Mouse (Mus musculus): ENCODE results near the gene Sema4d. TPM values are rescaled to one million over a fixed set of nuclear protein-coding genes. Genes with fewer than 3 reads are reported as not detected.

The Sema4d gene
- polyA plus RNA-seq, 1 experiment from 2014 or later = 3.8 TPM

DNA sequence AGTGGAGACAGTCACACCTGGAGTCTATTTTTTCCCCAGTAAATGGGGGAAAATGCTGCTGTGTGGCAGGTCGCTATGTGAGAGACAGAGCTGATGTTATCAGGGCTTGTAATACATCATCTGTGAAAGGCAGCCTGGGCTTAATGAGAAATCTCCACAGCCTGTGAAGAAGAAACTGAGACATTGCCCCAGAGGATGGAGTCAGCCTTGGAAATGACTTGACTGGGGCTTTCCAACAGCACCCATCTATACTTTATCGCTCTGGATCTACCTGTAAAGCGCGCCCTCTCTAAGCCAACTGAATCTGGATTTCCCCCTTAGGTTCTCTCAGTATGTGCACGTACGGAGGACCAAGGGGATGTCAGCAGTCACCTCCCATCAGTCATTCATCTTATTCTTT is 21.1 kb upstream of the Sema4d start:
- no peaks in the 10 kb centered on the region for H3K27me3 ChIP-seq
- no peak overlapping the region for H3K9ac ChIP-seq
- no peaks in the 10 kb centered on the region for H3K36me3 ChIP-seq (replicated peaks)
- peaks cover 20% of the 10 kb centered on the region for H3K4me1 ChIP-seq (replicated peaks)
- no peak overlapping the region for H3K4me3 ChIP-seq (replicated peaks)
- ATAC-seq (ENCODE audit: insufficient read depth) = no peak
- no peak overlapping the region for H3K27ac ChIP-seq (replicated peaks)
- H3K9me3 ChIP-seq (replicated peaks) = no peaks in the 10 kb centered on the region
- no peak overlapping the region for H3K4me2 ChIP-seq
- 77% methylated on average over 6 of the region's 6 CpGs for WGBS (ENCODE audit: insufficient replicate concordance)

- H3K27me3 ChIP-seq = no peaks in the 10 kb centered on the region
- no peaks in the 10 kb centered on the region for H3K36me3 ChIP-seq (replicated peaks)
- H3K4me3 ChIP-seq (replicated peaks) = no peak overlapping the region
- H3K9me3 ChIP-seq (replicated peaks) = no peaks in the 10 kb centered on the region
- H3K9ac ChIP-seq = no peak overlapping the region
- H3K4me1 ChIP-seq (replicated peaks) = peaks cover 20% of the 10 kb centered on the region
- H3K27ac ChIP-seq (replicated peaks) = no peak overlapping the region
- H3K4me2 ChIP-seq = no peak overlapping the region
- WGBS (ENCODE audit: insufficient replicate concordance) = 41% methylated on average over 10 of the region's 10 CpGs
- no peak for ATAC-seq (ENCODE audit: insufficient read depth)
Measured at GRCm38 (mm10) chr13:51813621-51814615, 20.4 kb upstream of the Sema4d start.

GRCm38 (mm10) chr13:51808141-51808540 is 14.6 kb upstream of the Sema4d start:
- H3K4me3 ChIP-seq (replicated peaks) = no peak overlapping the region
- H3K9ac ChIP-seq = no peak overlapping the region
- no peak overlapping the region for H3K4me2 ChIP-seq
- H3K27ac ChIP-seq (replicated peaks) = no peak overlapping the region
- no peaks in the 10 kb centered on the region for H3K36me3 ChIP-seq (replicated peaks)
- no peak for ATAC-seq (ENCODE audit: insufficient read depth)
- H3K27me3 ChIP-seq = 0 out of 2 replicates have a peak, but pooled peaks cover 5% of the 10 kb centered on the region
- 61% methylated on average over 12 of the region's 12 CpGs for WGBS (ENCODE audit: insufficient replicate concordance)
- no peaks in the 10 kb centered on the region for H3K9me3 ChIP-seq (replicated peaks)
- H3K4me1 ChIP-seq (replicated peaks) = no peaks in the 10 kb centered on the region

DNA sequence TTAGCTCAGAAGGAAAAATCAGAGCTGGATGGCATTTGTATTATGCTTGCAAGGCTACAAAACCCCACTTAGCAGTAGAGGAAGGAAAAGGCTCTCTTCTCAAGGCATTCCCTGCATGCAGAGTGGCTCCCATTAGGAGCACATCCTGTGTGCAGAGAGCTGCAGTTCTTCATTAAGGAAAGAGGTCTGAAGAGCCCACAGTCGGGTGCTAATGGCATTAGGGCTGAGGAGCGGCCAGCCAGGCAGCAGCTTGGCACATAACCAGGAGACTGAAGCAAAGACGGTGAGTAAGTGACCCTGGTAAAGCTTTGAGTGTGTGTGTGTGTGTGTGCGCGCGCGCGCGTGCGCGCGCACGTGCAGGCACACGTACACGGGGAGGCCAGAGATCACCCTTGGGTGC is 12.7 kb upstream of the Sema4d start:
- H3K9me3 ChIP-seq (replicated peaks) = no peaks in the 10 kb centered on the region
- no peak overlapping the region for H3K4me3 ChIP-seq (replicated peaks)
- no peak overlapping the region for H3K4me2 ChIP-seq
- H3K4me1 ChIP-seq (replicated peaks) = no peaks in the 10 kb centered on the region
- 82% methylated on average over 15 of the region's 15 CpGs for WGBS (ENCODE audit: insufficient replicate concordance)
- ATAC-seq (ENCODE audit: insufficient read depth) = no peak
- H3K27ac ChIP-seq (replicated peaks) = no peak overlapping the region
- no peak overlapping the region for H3K9ac ChIP-seq
- 0 out of 2 replicates have a peak, but pooled peaks cover 5% of the 10 kb centered on the region for H3K27me3 ChIP-seq
- no peaks in the 10 kb centered on the region for H3K36me3 ChIP-seq (replicated peaks)

- Histone ChIP-seq H3K4me1 (replicated peaks) (peaks cover 5% of the 10 kb centered on the region), H3K4me3 (replicated peaks) (no peak overlapping the region), H3K9ac (no peak overlapping the region), H3K27ac (replicated peaks) (no peak overlapping the region), H3K9me3 (replicated peaks) (no peaks in the 10 kb centered on the region), H3K36me3 (replicated peaks) (no peaks in the 10 kb centered on the region), H3K27me3 (0 out of 2 replicates have a peak, but pooled peaks cover 5% of the 10 kb centered on the region), H3K4me2 (no peak overlapping the region)
- ATAC-seq (ENCODE audit: insufficient read depth) = no peak
- 63% methylated on average over 4 of the region's 4 CpGs for WGBS (ENCODE audit: insufficient replicate concordance)
Measured at GRCm38 (mm10) chr13:51805634-51806033, 12.1 kb upstream of the Sema4d start.

DNA sequence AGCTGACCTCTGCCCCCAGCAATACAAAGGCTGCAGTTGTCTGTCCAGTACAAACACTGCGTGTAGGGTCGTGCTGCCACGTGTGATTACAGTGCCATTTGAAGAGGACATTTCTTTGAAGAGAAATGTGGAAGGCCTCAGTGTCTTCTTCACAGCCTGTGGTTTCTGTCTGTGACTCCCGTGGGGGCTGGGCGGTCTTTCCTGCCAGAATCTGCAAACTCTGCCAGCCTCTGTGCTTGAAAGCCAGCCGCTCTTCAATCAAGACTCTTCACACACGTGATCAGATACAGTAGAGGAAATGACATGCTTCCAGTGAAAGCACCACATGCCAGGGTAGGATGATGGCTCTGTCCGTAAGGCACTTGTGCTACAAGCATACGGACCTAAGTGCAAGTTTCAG is 7.4 kb upstream of the Sema4d start:
- Histone ChIP-seq H3K4me1 (replicated peaks) (peaks cover 17% of the 10 kb centered on the region), H3K4me3 (replicated peaks) (no peak overlapping the region), H3K9me3 (replicated peaks) (no peaks in the 10 kb centered on the region), H3K27ac (replicated peaks) (no peak overlapping the region), H3K27me3 (no peaks in the 10 kb centered on the region), H3K9ac (no peak overlapping the region), H3K36me3 (replicated peaks) (no peaks in the 10 kb centered on the region), H3K4me2 (no peak overlapping the region)
- WGBS (ENCODE audit: insufficient replicate concordance) = 31% methylated on average over 9 of the region's 9 CpGs
- ATAC-seq (ENCODE audit: insufficient read depth) = no peak

GRCm38 (mm10) chr13:51799735-51800522 is 6.4 kb upstream of the Sema4d start:
- no peaks in the 10 kb centered on the region for H3K27me3 ChIP-seq

GRCm38 (mm10) chr13:51797899-51798746 is 4.6 kb upstream of the Sema4d start:
- no peak overlapping the region for H3K27ac ChIP-seq (replicated peaks)
- H3K4me2 ChIP-seq = no peak overlapping the region
- H3K4me3 ChIP-seq (replicated peaks) = no peak overlapping the region
- no peak overlapping the region for H3K9ac ChIP-seq
- no peak for ATAC-seq (ENCODE audit: insufficient read depth)
- H3K4me1 ChIP-seq (replicated peaks) = peaks cover 27% of the 10 kb centered on the region
- no peaks in the 10 kb centered on the region for H3K27me3 ChIP-seq
- H3K36me3 ChIP-seq (replicated peaks) = no peaks in the 10 kb centered on the region
- 54% methylated on average over 8 of the region's 8 CpGs for WGBS (ENCODE audit: insufficient replicate concordance)
- H3K9me3 ChIP-seq (replicated peaks) = no peaks in the 10 kb centered on the region

More at GRCm38 (mm10) chr13:51799735-51800522, 6.4 kb upstream of the Sema4d start:
- peak; percentile 56; the same call in 1 of the 2 replicates for ATAC-seq (ENCODE audit: insufficient read depth)
- H3K4me2 ChIP-seq = no peak overlapping the region
- no peak overlapping the region for H3K4me3 ChIP-seq (replicated peaks)
- no peak overlapping the region for H3K27ac ChIP-seq (replicated peaks)
- H3K9me3 ChIP-seq (replicated peaks) = no peaks in the 10 kb centered on the region
- H3K4me1 ChIP-seq (replicated peaks) = peaks cover 17% of the 10 kb centered on the region
- no peaks in the 10 kb centered on the region for H3K36me3 ChIP-seq (replicated peaks)
- no peak overlapping the region for H3K9ac ChIP-seq
- 46% methylated on average over 16 of the region's 16 CpGs for WGBS (ENCODE audit: insufficient replicate concordance)

- Histone ChIP-seq H3K4me1 (replicated peaks) (peaks cover 28% of the 10 kb centered on the region), H3K9ac (no peak overlapping the region), H3K36me3 (replicated peaks) (no peaks in the 10 kb centered on the region), H3K9me3 (replicated peaks) (no peaks in the 10 kb centered on the region), H3K4me2 (peak overlapping the region; percentile 91), H3K4me3 (replicated peaks) (peak overlapping the region; percentile 81), H3K27ac (replicated peaks) (no peak overlapping the region), H3K27me3 (0 out of 2 replicates have a peak, but pooled peaks cover 8% of the 10 kb centered on the region)
- no peak for ATAC-seq (ENCODE audit: insufficient read depth)
- WGBS (ENCODE audit: insufficient replicate concordance) = 32% methylated on average over 7 of the region's 7 CpGs
Measured at GRCm38 (mm10) chr13:51793948-51794347, 401 bp upstream of the Sema4d start.

- Histone ChIP-seq H3K4me2 (peak overlapping the region; percentile 91), H3K4me3 (replicated peaks) (peak overlapping the region; percentile 81), H3K27ac (replicated peaks) (peak overlapping the region; percentile 10; the same call in 1 of the 2 replicates), H3K4me1 (replicated peaks) (peaks cover 28% of the 10 kb centered on the region), H3K36me3 (replicated peaks) (no peaks in the 10 kb centered on the region), H3K27me3 (0 out of 2 replicates have a peak, but pooled peaks cover 8% of the 10 kb centered on the region), H3K9ac (peak overlapping the region; percentile 72), H3K9me3 (replicated peaks) (no peaks in the 10 kb centered on the region)
- 1% methylated on average over 43 of the region's 43 CpGs for WGBS (ENCODE audit: insufficient replicate concordance)
- peak; percentile 58 for ATAC-seq (ENCODE audit: insufficient read depth)
Measured at GRCm38 (mm10) chr13:51792729-51793424, 670 bp downstream of the Sema4d start.
